Mouse (Mus musculus) yolk sac, embryonic 10.5 days (tissue): ENCODE results near the gene Gatad2a.

Experiments
- DNase-seq: peaks from one replicate; pipeline ENCODE4 v3.0.0-alpha.2; 2017; ENCODE audit warnings: low spot score

The Gatad2a gene

GRCm38 (mm10) chr8:69899876-69900275, 96.3 kb downstream of the Gatad2a start:
- DNase-seq = no peak

GRCm38 (mm10) chr8:69897857-69898256, 98.3 kb downstream of the Gatad2a start:
- DNase-seq = no peak

- no peak for DNase-seq
These were observed 100.3 kb downstream of the Gatad2a start for GRCm38 (mm10) chr8:69895772-69896451.

GRCm38 (mm10) chr8:69894836-69895332, 101.3 kb downstream of the Gatad2a start:
- no peak for DNase-seq

- no peak for DNase-seq
These were observed 102.3 kb downstream of the Gatad2a start for GRCm38 (mm10) chr8:69893863-69894262.

- DNase-seq = no peak
These were observed 105.4 kb downstream of the Gatad2a start for GRCm38 (mm10) chr8:69890813-69891241.

- no peak for DNase-seq
These were observed 107.3 kb downstream of the Gatad2a start for GRCm38 (mm10) chr8:69888902-69889301.

- DNase-seq = no peak
These were observed 107.8 kb downstream of the Gatad2a start for GRCm38 (mm10) chr8:69888244-69888866.

GRCm38 (mm10) chr8:69887289-69888243, 108.6 kb downstream of the Gatad2a start, which contains the start of gene Cilp2:
Cilp2 (minus strand) TSS chr8:69887687.
- DNase-seq = no peak

- DNase-seq = no peak
These were observed 112.0 kb downstream of the Gatad2a start for GRCm38 (mm10) chr8:69884141-69884540.

GRCm38 (mm10) chr8:69882833-69883600, 113.2 kb downstream of the Gatad2a start:
- no peak for DNase-seq

- peak; percentile 38 for DNase-seq
These were observed 114.0 kb downstream of the Gatad2a start for GRCm38 (mm10) chr8:69882021-69882756.

- no peak for DNase-seq
These were observed 114.8 kb downstream of the Gatad2a start for GRCm38 (mm10) chr8:69881261-69881865.

- no peak for DNase-seq
These were observed 115.3 kb downstream of the Gatad2a start for GRCm38 (mm10) chr8:69880841-69881240.

- no peak for DNase-seq
These were observed 116.5 kb downstream of the Gatad2a start for GRCm38 (mm10) chr8:69879678-69880077.

GRCm38 (mm10) chr8:69877992-69878391, 118.2 kb downstream of the Gatad2a start:
- DNase-seq = no peak

- no peak for DNase-seq
These were observed 118.8 kb downstream of the Gatad2a start for GRCm38 (mm10) chr8:69877396-69877795.

- DNase-seq = no peak
These were observed 119.2 kb downstream of the Gatad2a start for GRCm38 (mm10) chr8:69876967-69877366.

GRCm38 (mm10) chr8:69876097-69876496, 120.1 kb downstream of the Gatad2a start:
- no peak for DNase-seq

GRCm38 (mm10) chr8:69874654-69875053, 121.5 kb downstream of the Gatad2a start:
- DNase-seq = no peak
